Mouse (Mus musculus): ENCODE results near the gene Abcg1.
A peak's percentile ranks its signal among the peaks of the same experiment; 100 is the strongest.

Gene Abcg1

DNA sequence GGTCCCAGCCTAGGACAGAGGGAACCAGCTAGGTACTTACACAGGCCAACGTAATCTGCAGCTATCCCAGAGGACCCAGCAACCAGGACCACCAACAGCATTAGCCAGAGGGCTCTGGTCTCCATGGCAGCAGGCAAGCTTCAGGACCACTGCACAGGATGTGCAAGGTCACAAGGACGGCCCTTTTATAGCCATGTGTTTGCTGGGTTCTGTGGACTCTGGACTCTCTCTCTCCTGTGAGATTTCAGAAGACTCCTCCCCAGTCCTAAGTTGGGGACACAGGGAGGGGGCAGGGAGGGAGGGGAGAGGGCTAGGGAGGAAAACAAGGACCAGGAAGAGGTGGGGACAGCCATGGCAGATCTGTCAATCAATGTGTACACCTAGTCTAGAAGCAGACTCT lies 72.0 kb downstream of the Abcg1 start, which contains the start of gene Tff3:
Gene Tff3 (minus strand): TSS at position 195 of the 400 bp plus-strand sequence.
- no peak for DNase-seq (ENCODE audit: low spot score in 2 of 2)

DNA sequence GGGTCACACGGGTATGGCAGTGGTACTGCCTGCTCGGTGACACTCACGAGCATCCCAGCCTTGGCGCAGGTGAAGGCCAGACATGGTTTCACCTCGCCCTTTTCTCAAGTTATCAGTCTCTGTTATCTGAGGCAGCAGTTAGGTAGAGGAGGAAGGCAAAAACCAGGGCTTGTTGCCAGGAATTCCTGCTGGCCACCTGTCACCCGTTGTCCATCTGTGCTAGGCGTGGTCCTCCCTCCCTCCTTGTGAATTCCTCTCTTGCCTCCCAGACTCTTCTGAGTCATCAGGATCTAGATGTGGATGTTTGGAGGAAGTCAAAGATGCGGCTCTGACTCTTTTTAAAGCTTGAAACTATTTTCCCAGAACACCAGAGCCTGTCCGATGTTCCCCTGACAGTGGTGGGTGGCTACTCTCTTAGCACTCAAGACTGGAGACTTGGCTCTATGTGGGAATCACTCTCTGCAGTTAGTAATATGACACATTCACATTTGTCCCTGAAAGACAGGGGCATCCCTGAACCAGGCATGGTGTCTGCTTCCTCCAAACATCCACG lies 73.9 kb downstream of the Abcg1 start:
- no peak for DNase-seq (ENCODE audit: low spot score in 2 of 2)

DNA sequence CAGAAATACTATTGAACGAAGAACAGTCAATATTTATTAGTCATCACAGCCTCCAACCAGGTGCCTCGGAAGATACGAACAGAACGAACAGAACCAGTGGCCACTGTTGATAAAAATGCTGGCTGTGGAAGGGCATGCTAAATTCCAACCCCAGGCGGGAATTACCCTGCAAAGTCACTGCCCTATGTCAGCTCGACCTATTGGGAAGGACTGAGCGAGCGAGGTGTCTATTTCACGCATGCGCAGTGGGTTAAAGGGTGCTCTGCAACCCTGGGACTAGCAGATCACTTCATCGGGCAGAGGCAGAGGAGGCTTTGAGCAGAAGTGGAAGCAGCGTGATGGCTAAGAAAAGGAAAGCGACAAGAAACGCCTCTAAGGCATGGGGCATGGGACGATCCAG lies 76.3 kb downstream of the Abcg1 start:
- DNase-seq (ENCODE audit: low spot score in 2 of 2) = no peak

DNA sequence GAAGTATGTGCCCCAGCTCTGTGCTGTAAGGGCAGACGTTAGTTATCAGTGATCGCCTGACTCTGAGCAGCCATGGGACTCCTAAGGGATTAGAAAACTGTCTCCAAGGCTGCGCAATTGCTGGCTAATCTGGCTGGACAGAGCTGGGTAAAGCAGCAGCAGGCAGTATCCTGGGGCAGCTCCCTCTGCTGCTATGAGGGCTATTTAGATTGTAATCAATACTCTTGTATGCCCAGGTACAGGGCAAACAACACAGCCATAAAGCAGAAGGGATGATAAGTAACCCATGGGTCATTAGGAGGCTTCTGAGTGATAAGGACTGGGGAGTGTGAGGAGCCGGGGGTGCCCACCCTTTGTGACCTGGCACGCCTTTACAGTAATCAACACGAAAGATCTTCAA lies 77.4 kb downstream of the Abcg1 start:
- DNase-seq (ENCODE audit: low spot score in 2 of 2) = no peak

DNA sequence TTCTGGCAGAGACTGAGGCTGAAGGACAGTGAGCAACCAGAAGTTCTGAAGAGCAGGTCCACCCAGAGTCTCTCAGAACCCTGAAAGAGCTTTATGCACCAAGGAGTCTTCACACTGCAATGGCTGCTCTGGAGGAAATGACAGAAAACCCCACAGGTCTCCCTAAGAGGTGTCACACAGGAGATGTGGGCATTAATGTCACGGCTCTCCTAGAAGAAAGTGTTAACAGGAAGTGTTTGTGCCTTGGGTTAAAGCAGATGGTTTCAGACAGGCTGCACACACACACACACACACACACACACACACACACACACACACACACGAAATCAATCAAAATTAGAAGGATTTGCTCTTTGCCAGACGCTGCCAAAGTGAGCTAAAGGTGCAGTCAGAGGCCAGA lies 78.8 kb downstream of the Abcg1 start:
- DNase-seq (ENCODE audit: low spot score in 2 of 2) = no peak

DNA sequence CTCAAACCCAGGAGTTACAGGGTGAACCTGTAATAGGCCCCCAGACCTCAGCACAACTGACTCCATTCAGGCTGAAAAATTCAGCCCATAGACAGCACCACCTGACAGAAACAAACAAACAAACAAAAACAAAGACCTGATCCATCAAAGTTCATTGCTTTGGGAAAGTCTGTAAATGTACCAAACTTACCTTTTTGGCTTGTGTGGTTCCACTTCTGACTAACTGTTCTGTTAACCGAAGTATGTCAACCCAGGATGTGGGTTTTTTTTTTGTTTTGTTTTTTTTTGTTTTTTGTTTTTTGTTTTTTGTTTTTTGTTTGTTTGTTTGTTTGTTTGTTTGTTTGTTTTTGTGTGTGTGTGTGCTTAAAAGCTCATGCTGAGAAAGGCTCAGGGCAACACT lies 79.3 kb downstream of the Abcg1 start:
- no peak for DNase-seq (ENCODE audit: low spot score in 2 of 2)

DNA sequence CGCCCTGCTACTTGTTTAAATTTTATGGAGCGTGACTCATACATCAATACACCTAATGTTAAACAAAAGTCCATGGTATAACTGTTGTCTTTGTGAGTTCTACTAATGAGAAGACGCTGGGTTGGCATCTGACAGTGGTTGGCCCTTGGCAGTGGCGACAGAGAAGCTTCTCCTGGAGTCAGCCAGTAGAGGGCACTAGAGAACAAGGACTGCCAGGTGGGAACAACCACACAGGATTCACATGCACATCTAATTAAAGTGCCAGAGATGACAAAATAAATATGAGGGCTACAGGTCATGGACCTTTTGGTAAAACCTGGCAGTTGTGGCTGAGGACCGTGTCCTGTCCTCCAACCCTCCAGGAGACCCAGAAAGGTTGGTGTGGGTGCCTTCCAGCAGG lies 80.9 kb downstream of the Abcg1 start:
- peak; percentile 49 to 53 for DNase-seq (ENCODE audit: low spot score in 2 of 2)

DNA sequence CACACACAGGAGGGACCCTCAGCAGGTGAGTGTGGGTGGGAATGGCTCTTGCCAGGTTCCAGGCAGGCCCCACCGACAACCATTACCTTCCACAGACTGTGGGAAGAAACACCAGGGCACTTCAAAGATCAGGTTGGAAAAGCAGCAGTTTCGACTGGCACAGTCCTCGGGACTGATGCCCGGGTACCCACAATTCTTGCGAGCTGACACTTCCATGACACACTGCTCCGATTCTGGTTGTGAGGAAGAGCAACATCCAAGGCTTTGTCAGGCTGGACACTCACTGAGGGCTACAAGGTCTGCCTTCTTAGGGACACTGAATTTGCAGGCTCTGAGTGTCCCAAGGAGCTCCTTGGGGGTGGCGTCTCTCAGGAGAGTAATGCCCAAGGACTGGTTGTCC lies 84.6 kb downstream of the Abcg1 start:
- DNase-seq (ENCODE audit: low spot score in 2 of 2) = no peak

DNA sequence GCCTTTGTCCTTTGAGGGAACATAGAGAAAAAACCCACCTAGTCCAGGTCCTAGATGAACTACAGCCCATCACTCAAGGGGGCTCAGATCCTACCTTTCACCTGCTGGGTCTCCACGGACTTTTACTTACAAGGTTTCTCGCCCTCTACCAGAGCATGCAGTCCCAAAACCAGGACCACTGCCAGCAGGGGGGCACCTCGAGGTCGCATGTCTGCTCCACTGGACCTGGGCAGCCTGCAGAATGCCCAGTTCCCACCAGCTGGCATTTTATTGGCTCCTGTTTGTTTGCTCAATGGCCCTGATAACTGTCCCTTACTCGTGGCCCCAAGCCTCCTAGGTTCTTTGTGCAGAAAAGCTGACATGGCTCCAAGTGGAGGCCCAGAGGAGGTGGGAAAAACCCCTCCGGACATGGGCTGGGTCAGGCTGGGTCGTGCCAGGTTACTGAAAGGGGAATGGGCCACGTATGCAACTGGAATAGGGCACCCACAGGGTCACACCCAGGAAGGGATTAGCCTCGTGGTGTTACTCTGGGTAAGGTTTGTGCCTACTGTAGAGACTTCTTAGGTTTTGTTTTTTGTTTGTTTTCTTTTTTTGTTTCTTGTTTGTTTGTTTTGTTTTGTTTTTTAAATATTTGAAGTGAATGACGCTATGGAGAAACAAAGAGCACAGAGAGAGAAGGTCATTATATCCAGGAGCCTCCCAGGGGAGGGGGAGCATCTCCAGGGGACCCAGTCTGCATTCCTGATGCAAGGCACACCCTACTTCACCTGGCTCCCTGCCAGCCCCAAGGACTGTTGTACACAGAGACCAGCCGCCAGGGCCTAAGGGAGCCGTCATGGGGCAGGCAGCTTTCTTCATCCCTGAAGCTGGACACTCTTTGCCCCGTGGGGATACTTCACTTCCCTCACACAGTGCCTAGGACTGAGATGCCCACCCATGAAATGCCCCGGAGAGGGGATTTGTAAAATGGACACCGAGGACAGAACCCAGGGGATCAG lies 86.9 kb downstream of the Abcg1 start, which contains the start of gene Tff2:
Gene Tff2 (minus strand): TSS at position 243 of the 998 bp plus-strand sequence.
- no peak for DNase-seq (ENCODE audit: low spot score in 2 of 2)

DNA sequence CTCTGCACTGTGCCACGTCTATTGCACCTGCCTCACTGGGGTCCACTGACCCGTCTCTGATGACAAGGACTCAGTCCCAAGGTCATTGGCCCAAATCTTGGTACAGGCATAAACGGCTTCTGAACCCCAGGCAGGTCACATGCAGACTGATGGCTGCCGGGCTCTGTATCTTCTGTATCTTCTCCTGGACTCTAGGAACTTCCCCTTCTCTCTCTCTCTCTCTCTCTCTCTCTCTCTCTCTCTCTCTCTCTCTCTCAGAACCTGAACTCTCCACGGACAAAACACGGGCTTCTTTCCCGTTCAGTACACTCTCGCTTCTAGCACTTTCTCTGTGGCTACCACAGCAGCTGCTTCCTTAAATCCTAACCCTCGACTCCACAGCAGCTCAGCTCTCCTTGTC lies 88.5 kb downstream of the Abcg1 start:
- no peak for DNase-seq (ENCODE audit: low spot score in 2 of 2)

DNA sequence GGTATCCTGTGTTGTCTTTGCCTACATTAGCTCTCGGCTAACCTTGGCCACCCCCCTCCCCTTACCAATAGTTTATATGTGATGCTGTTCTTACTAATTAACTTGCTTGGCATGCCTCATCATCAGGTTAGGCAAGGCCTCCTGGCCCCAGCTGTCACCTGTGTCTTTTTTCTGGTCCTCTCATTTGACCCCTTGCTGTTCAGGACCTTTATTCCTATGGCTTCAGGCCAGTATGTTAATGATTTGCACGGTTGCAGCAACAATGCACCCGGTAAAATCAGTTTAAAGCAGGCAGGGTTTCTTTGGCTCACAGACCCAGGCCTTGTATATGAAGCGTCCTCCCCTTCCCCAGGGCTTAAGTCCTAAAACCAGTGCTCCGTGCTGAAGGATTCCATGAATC lies 95.0 kb downstream of the Abcg1 start:
- no peak for DNase-seq (ENCODE audit: low spot score in 2 of 2)

DNA sequence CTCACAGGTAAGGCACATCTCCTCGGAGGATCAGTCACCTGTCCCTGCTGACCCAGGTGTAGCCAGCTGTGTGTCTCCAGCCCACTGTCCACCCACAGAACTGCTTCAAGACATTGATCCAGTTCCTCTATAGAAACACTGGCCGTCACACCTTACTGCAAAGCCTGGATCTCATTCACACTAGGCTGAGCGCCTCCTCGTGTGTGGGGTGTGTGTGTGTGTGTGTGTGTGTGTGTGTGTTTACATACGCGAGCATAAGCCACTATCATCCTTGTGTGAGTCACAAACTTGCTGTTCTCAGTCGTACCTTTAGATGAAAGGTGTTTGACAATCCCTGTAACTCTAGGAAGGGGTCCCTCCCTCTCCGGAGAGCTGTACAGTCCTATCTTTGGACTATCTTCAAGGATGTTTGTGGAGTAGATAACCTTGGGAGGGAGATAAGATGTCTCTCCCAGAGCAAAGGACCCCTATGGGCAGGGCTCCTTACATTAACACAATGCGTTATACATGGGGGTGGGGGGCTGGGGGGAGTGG lies 95.6 kb downstream of the Abcg1 start:
- no peak for DNase-seq (ENCODE audit: low spot score in 2 of 2)

DNA sequence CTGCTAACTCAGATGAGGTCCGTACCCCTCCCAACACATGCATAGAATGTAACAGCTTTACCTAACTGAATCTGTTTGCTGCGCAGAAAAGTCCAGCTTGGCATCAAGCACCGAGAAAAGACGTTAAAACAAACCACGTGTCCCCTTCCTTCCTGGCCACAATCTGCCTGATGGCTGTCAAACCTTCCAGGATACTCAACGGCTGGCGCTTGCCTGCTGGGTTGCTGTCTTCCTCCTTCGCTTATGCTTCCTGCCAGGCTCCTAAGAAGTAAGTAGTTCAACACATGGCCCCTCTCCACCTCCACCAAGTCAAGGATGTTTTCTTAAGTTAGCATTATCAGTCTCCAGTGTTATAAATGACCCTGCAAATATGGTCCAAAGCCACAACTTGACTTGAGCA lies 96.3 kb downstream of the Abcg1 start:
- DNase-seq (ENCODE audit: low spot score in 2 of 2) = no peak

DNA sequence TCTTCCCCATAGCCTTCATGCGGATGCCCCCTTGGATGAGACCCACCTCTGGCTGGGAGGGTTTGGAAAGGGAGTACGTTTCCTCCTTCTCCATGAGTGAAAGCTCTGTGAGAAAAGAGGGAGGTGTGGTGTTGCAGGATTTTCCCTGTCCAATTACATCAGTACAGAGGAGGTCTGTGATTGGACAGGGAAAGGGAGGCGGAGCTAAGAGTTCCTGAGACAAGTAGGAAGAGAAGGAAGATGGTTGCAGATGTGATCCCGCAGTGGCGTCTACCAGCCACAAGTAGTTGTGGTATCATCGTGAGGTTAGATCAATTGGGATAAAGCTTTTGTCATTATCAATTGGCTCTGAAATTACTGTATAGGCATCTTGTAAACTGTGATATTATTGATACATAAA lies 100.4 kb downstream of the Abcg1 start:
- DNase-seq (ENCODE audit: low spot score in 2 of 2) = no peak

DNA sequence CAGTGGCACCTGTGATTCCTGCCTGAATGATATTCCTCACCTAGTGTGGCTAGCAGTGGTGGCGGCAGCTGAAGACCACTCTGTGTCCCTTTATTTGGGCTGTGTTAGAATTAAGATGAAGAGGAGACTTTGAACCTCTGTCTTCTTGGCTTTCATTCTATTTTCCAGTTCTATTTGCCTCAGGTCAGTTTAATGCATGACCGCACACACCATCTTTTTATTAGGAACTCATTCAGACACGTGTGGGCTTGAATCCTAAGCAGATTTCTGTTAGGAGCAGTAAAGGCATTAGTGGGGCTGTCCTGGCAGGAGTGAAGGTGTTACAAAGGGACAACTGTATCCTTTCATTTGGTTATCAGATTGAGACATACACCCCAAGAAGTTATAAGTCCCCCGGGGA lies 102.8 kb downstream of the Abcg1 start:
- DNase-seq (ENCODE audit: low spot score in 2 of 2) = no peak

DNA sequence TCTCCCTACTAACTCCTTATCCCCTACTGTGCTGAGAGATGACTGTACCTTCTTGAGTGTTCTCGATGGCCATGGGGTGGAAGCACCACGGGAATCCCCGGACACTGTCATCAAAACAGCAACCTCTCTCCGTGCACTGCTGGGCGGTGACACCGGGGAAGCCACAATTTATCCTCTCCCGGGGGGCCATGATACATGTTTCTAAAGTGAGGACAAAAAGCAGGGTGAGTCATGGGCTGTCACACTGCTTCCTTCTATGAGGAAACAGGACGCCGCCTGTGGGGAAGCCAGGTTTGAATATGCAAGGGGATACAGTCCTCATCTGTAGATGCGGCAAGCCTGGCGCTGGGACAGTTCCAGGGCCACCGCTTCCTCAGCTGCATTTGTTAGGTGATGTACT lies 105.1 kb downstream of the Abcg1 start:
- DNase-seq (ENCODE audit: low spot score in 2 of 2) = no peak

DNA sequence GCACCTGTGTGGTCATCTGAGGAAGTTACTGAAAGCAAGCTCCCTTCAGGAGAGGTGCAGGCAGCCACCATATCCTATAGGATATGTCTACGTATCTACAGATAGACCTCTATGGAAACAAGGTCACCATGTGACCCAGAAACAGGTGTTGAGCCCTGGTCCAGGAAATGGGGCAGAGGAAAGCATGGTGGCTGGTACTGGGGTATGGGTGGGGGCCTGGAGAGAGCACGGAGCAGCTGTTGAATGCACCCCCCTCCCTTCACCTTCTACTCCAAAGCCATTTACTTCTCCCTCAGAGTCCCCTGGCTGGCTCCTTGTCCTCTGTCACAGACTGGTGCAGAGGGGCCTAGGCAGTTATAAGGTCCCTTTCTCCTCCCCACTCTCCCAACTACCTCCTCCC lies 106.3 kb downstream of the Abcg1 start:
- no peak for DNase-seq (ENCODE audit: low spot score in 2 of 2)

DNA sequence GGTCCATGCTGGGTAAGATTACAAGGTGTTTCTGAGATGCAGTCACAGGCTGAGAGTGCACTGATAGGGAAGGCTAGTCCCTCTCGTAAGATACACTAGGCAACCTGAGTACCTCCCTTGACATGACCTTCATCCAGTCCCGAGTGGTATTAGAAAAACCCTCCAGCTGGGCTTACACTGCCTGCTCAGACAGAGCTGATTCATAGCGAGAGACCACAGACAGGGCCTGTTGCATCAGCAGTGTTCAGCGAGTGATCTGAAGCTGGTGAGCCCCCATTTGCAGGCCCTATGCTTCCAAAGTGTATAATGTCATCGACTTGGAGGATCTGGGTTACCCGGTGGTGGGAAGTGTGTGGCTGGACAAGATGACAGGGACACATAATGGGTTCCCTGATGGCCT lies 107.7 kb downstream of the Abcg1 start, which contains the start of gene Tff1:
Gene Tff1 (minus strand): TSS at position 151 of the 400 bp plus-strand sequence.
- DNase-seq (ENCODE audit: low spot score in 2 of 2) = no peak
